Mouse (Mus musculus) left cerebral cortex, adult 18-20 months (tissue): ENCODE data around the gene Ankrd49. TPM values are rescaled to one million over a fixed set of nuclear protein-coding genes. Genes with fewer than 3 reads are reported as not detected.
A peak's percentile ranks its signal among the peaks of the same experiment; 100 is the strongest.

Source experiments
- DNase-seq, 2 experiments: peaks; one replicate each; pipeline ENCODE4 v3.0.0; 2021 to 2022; ENCODE audit warnings: low spot score in 2 of 2, mixed read lengths in 1 of 2
- long read RNA-seq, 2 experiments: library from polyadenylated mRNA; stranded (forward); transcript quantifications; one replicate each; pipeline ENCODE4 v2.0.0; 2021
- total RNA-seq, 2 experiments: library from RNA; stranded (reverse); gene quantifications; 2 replicates each; pipeline ENCODE4 v1.2.3; 2021

Gene Ankrd49
- 10 to 100 TPM; 11.1 to 11.3 TPM for total RNA-seq
- long read RNA-seq, experiment 1, transcript Ankrd49-206 (3 exons, 2,679 nt) = major isoform, 8 of 13 reads
- long read RNA-seq, experiment 1, partial matches to known transcripts = 0 of 13 reads
- long read RNA-seq, experiment 1, other reads (novel, unspliced or antisense) = 4 of 13 reads
- long read RNA-seq, experiment 2, transcript Ankrd49-206 (3 exons, 2,679 nt) = major isoform, 6 of 8 reads
- long read RNA-seq, experiment 2, partial matches to known transcripts = 0 of 8 reads
- long read RNA-seq, experiment 2, other reads (novel, unspliced or antisense) = 0 of 8 reads

GRCm38 (mm10) chr9:14784039-14785002 is at the start of gene Ankrd49, which contains the start of gene Mre11a:
TSS of gene Ankrd49 (minus strand) at chr9:14784856.
TSS of gene Mre11a (plus strand) at chr9:14784654.
- DNase-seq = peak; percentile 88 to 91

GRCm38 (mm10) chr9:14832046-14832445 is 47.4 kb upstream of the Ankrd49 start:
- no peak for DNase-seq

GRCm38 (mm10) chr9:14827875-14828274 is 43.2 kb upstream of the Ankrd49 start:
- no peak for DNase-seq

GRCm38 (mm10) chr9:14824840-14825239 is 40.2 kb upstream of the Ankrd49 start:
- no peak for DNase-seq

GRCm38 (mm10) chr9:14821396-14821795 is 36.7 kb upstream of the Ankrd49 start:
- DNase-seq = no peak

DNA sequence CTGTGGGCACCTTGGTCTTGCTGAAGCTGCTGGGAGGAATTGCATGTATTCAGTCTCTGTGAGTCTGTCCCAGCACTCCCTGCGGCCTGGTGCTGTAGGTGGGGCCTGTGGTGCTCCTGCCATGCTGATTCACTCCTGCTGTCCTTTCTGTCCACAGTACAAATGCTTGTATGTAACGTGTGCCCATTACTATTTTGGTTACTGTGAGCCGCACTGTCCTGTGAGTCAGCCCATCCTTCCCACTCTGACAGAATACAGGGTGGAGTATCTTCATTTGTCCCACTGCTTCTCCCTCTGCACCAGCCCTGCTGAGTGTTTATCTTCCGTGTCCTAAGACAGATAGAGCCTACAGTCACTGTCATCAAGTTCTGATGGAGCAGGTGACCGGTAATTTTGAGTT is 25.5 kb upstream of the Ankrd49 start:
- DNase-seq = peak; percentile 36 to 44

GRCm38 (mm10) chr9:14806786-14807185 is 22.1 kb upstream of the Ankrd49 start:
- no peak for DNase-seq

GRCm38 (mm10) chr9:14805714-14806113 is 21.1 kb upstream of the Ankrd49 start:
- no peak for DNase-seq

- no peak for DNase-seq
These were observed 2.7 kb upstream of the Ankrd49 start for GRCm38 (mm10) chr9:14787356-14787755.

DNA sequence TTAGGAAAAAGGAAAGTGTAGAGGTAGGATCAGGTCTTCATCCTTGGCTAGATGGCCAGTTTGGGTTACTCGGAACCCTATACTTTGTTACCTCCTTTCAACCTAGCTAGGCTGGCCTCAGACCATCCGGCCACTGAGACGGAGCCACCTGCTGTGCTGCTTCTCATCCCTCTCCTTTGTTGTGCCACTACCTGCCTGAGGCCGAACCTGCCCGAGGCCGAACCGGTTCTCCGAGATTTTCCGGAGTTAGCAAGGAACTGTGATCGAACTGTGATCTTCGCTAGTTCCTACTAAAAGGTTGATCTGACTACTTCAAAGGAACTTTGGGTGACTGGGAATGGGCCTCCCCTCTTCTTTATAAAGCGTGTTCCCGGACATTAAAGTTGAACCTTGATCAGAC is 6.3 kb downstream of the Ankrd49 start:
- DNase-seq = no peak

GRCm38 (mm10) chr9:14773813-14774212 is 10.8 kb downstream of the Ankrd49 start:
- no peak for DNase-seq

- no peak for DNase-seq
These were observed 12.6 kb downstream of the Ankrd49 start for GRCm38 (mm10) chr9:14772074-14772473.

DNA sequence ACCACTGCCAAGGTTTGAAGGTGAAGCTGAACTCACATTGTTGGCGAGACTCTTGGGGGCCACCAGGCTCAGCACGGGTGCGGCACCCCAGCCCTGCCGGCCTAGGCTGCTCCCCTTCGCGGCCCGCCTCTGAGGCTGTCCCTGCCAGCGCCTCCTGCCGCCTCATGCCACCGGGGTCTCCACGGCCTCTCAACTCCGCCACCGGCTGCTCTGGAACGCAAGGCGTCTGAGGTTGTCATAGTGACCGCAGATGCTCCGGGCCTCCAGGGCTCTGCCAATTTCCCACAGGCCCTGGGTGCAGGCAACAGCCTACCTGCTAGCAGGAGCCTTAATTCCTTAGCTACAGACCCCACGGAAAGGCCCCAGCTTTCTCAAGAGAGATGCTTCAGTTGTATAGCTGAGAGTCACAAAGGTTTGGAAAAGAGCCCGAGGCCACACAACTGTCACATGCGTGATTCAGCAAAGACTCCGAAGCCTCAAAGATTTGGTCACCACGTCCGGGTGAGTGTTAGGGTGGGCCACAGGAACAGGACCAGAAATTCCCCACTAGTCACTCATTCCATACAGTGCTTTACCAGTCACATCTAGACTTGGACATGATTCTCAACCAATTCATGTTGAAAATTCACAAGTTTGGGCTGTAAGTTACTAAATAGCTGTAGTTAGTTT is 13.7 kb downstream of the Ankrd49 start, which contains the start of gene 1700012B09Rik:
1700012B09Rik (minus strand) TSS at position 228 of the 669 bp plus-strand sequence.
- no peak for DNase-seq

GRCm38 (mm10) chr9:14769811-14770210 is 14.8 kb downstream of the Ankrd49 start:
- no peak for DNase-seq

- DNase-seq = peak; percentile 44 to 67
These were observed 19.9 kb downstream of the Ankrd49 start for GRCm38 (mm10) chr9:14764765-14765164.

- no peak for DNase-seq
These were observed 25.4 kb downstream of the Ankrd49 start for GRCm38 (mm10) chr9:14759261-14759660.

DNA sequence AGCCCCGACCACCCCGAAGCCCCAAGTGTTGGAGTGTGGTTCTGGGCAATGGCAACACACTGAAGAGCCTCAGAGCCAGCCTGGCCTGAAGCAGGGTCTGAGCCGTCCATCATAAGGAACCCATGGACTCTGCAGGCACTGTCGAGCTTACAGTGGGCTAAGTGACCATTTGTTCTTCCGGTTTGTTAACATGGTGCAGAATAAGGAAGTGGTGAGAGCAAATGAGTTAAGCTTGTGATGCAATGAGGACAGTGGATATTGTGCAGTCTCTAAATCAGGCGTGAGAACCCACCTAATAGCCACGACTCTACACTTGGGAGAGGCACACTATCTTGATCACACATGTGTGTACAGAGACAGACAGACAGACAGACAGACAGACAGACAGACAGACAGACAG is 26.1 kb downstream of the Ankrd49 start:
- DNase-seq = no peak

DNA sequence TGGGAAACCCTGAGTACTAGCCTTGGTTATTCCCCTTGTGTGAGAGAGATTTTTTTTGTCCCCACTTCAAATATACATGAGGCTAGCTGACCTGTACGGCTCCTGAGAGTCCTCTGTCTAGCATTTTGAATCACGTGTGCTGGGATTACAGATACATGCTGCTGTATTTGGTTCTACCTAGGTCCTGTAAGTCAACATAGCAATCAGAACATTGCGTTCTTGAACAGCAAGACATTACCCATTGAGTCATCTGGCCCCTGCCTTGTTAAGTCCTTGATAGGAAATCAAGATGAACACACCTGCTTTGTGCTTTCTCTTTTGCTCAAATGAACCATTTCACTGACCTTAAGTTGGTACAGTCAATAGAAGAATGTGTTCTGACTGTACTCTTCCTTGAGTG is 30.2 kb downstream of the Ankrd49 start:
- no peak for DNase-seq

- DNase-seq = no peak
These were observed 30.7 kb downstream of the Ankrd49 start for GRCm38 (mm10) chr9:14753947-14754346.

- DNase-seq = no peak
These were observed 32.6 kb downstream of the Ankrd49 start, which contains the start of gene Fut4 for GRCm38 (mm10) chr9:14752001-14752522. TSS of gene Fut4 (minus strand) at chr9:14752393.

- no peak for DNase-seq
These were observed 33.1 kb downstream of the Ankrd49 start for GRCm38 (mm10) chr9:14751503-14752000.
